Comparison of ENCODE assay signal across 19 mouse cellular contexts in the genomic region with DNA sequence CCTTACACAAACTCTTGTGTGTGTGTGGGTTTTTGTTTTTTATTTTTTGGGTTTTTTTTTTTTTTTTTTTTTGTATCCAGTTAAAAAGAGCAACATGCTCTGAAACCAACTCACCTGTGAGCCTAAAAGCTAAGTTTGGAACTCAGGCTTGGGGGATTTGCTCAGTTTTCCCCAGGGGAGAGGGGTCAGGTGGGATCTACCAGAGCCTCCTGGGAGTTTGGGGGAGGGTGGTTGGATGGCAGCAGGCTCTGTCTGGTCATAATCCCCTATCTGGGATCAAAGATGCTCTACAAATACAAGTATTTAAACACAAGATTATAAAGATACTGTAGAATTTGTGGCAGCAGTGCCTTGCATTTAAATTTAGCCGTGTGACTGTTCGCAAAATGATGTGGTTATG.
"Had no signal": no experiment of that assay in that cellular context is flagged by ENCODE, and none has a peak within 500 bp of the region (broad histone marks: within the 10 kb centered on the region; RNA-seq: fewer than 3 reads in every experiment).

No protein-coding gene starts in this region.

- H3K9me3 ChIP-seq: kidney, embryonic 15.5 days; limb, embryonic 10.5 days; limb, embryonic 13.5 days; liver, embryonic 12.5 days; liver, embryonic 15.5 days; lung, embryonic 15.5 days; midbrain, embryonic 10.5 days; midbrain, embryonic 13.5 days; neural tube, embryonic 13.5 days had no signal

- ATAC-seq: liver, embryonic 12.5 days had no signal

- H3K27ac ChIP-seq: kidney, embryonic 15.5 days; limb, embryonic 10.5 days; limb, embryonic 13.5 days; liver, embryonic 12.5 days; liver, embryonic 15.5 days; lung, embryonic 15.5 days; midbrain, embryonic 13.5 days; neural tube, embryonic 13.5 days had no signal

- H3K4me2 ChIP-seq: kidney, embryonic 15.5 days; limb, embryonic 13.5 days; liver, embryonic 12.5 days; liver, embryonic 15.5 days; lung, embryonic 15.5 days; midbrain, embryonic 13.5 days; neural tube, embryonic 13.5 days had no signal

- H3K4me1 ChIP-seq: kidney, embryonic 15.5 days; limb, embryonic 10.5 days; limb, embryonic 13.5 days; liver, embryonic 12.5 days; liver, embryonic 15.5 days; lung, embryonic 15.5 days; megakaryocyte, embryonic 14.5 days; neural tube, embryonic 13.5 days had no signal

- H3K9ac ChIP-seq: kidney, embryonic 15.5 days; limb, embryonic 13.5 days; liver, embryonic 12.5 days; liver, embryonic 15.5 days; lung, embryonic 15.5 days; midbrain, embryonic 13.5 days; neural tube, embryonic 13.5 days had no signal

- H3K27me3 ChIP-seq: kidney, embryonic 15.5 days; limb, embryonic 13.5 days; liver, embryonic 12.5 days; liver, embryonic 15.5 days; lung, embryonic 15.5 days; megakaryocyte, embryonic 14.5 days; midbrain, embryonic 13.5 days; neural tube, embryonic 13.5 days had no signal

- DNase-seq: kidney, adult 8-10 months; kidney, postnatal 10 days; kidney, postnatal 36 days; liver; lung, adult 18-20 months; retina, postnatal 1 day; right cerebral cortex, postnatal 14 days; thymus, adult 18-20 months; thymus, postnatal 36 days had no signal

- H3K4me3 ChIP-seq: kidney, embryonic 15.5 days; limb, embryonic 10.5 days; limb, embryonic 13.5 days; liver, embryonic 12.5 days; liver, embryonic 15.5 days; lung, embryonic 15.5 days; megakaryocyte, embryonic 14.5 days; midbrain, embryonic 10.5 days; midbrain, embryonic 13.5 days; neural tube, embryonic 13.5 days had no signal

- H3K36me3 ChIP-seq: kidney, embryonic 15.5 days; limb, embryonic 10.5 days; limb, embryonic 13.5 days; liver, embryonic 12.5 days; liver, embryonic 15.5 days; lung, embryonic 15.5 days; midbrain, embryonic 10.5 days; midbrain, embryonic 13.5 days; neural tube, embryonic 13.5 days had no signal
